Mouse (Mus musculus): ENCODE measurements around the gene Ttn.

DNA sequence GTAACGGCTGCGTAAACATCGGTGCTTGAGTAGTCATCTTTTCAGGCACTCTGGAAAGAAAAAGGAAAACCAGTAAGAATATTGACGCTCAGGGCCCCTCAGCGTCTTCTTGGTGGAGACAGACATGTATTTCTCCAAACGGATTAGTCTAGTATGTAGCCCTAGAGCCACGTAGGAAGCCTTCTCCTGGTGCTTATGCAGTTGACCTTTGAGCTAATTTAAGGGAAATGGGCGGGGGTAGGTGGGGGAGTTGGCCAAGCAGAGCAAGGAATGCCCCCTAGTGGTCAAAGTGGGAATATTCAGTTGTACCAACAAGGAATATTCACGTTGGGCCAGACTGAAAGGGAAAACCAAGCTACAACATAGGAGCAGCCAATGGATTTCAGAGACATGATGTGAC lies 2.2 kb downstream of the Ttn start:
- TF ChIP-seq POLR2A (IDR thresholded peaks at IDR 0.05; ENCODE audit: insufficient read length, low read depth) = no peak
- TF ChIP-seq MAX (IDR thresholded peaks at IDR 0.05; ENCODE audit: low read depth) = no peak
- no peak for TF ChIP-seq USF1 (IDR thresholded peaks at IDR 0.05; ENCODE audit: low read depth)
- TF ChIP-seq POLR2AphosphoS2 (IDR thresholded peaks at IDR 0.05; ENCODE audit: insufficient read length, low read depth) = no peak
- TF ChIP-seq E2F4 (IDR thresholded peaks at IDR 0.05; ENCODE audit: insufficient read depth) = no peak
- no peak for TF ChIP-seq TCF3 (IDR thresholded peaks at IDR 0.05; ENCODE audit: insufficient read length, low read depth)
- no peak for TF ChIP-seq MYOG (IDR thresholded peaks at IDR 0.05; ENCODE audit: control insufficient read depth in 1 of 3, insufficient read depth in 1 of 3, insufficient read length in 2 of 3, low read depth in 2 of 3)
- no peak for TF ChIP-seq TCF12 (IDR thresholded peaks at IDR 0.05; ENCODE audit: insufficient read depth, poor library complexity, severe bottlenecking)
- TF ChIP-seq SRF (IDR thresholded peaks at IDR 0.05; ENCODE audit: control insufficient read depth, insufficient read length, low read depth) = no peak
- TF ChIP-seq MYOD1 (IDR thresholded peaks at IDR 0.05; ENCODE audit: control insufficient read depth in 1 of 3, insufficient read length in 2 of 3, low read depth in 2 of 3) = no peak
